Mouse (Mus musculus) left cerebral cortex, postnatal 36 days (tissue): ENCODE results near the gene Phf20. TPM values are rescaled to one million over a fixed set of nuclear protein-coding genes. Genes with fewer than 3 reads are reported as not detected.

Source experiments
- DNase-seq, 2 experiments: peaks; one replicate each; pipeline ENCODE4 v3.0.0; 2021 to 2022; ENCODE audit warnings: low spot score in 2 of 2, mixed read lengths in 1 of 2
- intact Hi-C: fragments of 180-260 bp; cut with DNase I; formaldehyde crosslinking; loops from one replicate; pipeline ENCODE4 v1.15.1; 2025
- microRNA-seq: library from miRNA; unstranded; fragments of <30 nt; microRNA quantifications from one replicate; pipeline ENCODE4 v1.2.0, GENCODE M21; 2022
- total RNA-seq, 2 experiments: library from RNA; stranded (reverse); gene quantifications; 2 replicates each; pipeline ENCODE4 v1.2.3; 2021

Phf20 gene
- total RNA-seq, 2 experiments from 2014 or later: 68.9 to 77.7 TPM

DNA sequence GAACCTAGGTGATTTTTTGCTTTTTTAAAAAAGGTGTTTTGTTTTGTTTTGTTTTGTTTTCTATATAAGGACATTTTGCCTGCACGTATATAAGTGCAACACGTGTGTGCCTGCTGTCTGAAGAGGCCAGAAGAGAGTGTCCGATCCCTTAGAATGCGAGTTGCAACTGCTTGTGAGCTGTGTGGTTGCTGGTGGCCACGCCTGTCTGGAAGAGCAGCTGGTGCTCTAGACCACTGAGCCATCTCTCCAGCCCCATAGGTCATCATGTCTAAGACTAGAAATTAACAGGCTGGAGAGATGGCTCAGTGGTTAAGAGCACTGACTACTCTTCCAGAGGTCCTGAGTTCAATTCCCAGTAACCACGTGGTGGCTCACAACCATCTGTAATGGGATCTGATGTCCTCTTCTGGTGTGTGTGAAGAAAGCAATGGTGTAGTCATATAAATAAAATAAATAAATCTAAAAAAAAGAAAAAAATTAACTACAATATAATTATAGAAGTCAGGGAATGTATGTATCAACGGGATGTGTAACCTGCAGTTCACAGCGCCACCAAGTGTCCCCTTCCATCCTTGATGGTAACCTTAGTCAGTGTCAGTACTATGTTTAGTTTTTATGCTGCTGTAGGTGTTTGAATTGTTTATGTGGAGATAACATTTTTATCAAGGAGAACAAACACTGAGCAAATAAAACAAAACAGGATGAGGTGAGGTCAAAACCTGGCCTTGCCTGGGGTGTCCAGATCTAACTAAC lies 156.3 kb downstream of the Phf20 start:
- DNase-seq: no peak
- intact Hi-C loops: no loop called here

DNA sequence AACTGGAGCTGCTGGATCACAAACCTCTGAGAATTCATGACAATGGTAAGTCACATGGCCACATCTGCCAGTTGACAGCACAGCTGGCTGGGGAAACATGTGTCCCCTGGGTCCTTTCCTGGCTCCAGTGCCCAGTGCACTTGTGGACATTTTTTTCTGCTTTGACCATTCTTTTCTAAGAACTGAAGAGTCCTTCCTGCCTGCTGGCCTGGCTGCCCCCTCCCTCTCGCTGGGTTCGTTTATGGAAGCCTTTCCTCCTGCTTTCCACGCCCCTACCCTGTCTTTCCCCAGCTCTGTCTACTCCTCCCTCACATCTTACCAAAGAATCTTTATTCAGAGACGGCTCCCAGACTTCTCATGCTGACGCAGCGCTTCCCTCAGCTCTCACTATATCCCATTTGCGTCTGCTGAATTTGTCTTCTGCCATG lies 157.0 kb downstream of the Phf20 start:
- DNase-seq: no peak

DNA sequence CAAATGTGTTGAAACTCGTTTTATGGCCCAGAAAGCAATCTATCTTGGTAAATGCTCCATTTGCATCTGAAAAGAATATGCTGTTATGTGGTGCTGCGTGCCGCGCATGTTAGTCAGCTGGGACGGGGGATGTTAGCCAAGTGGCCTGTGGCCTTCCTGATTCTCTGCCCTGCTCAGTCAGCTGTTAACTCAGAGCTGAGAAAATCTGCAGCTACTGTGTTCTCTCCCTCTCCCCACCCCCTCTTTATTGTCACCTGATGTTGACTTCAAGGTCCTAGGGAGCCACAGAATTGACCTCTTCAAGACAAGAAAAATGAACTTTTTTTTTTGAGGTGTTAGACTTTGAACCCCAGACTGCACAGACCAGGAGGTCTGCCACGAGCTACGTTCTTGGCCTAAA lies 159.8 kb downstream of the Phf20 start:
- intact Hi-C loops: no loop called here
- no peak for DNase-seq

More for the DNA sequence above, 157.0 kb downstream of the Phf20 start:
- intact Hi-C loops: no loop called here

Small RNA genes lying within 50 kb of the gene (microRNA-seq; reads per million reads assigned to microRNA genes)
- not detected for gene Gm22759

Other genes starting within 250 kb of the Phf20 start
- gene Cep250, start 240.0 kb upstream of the Phf20 start, total RNA-seq: 10 to 100 TPM; 18.3 to 20.4 TPM
- gene 6430550D23Rik, start 188.5 kb upstream of the Phf20 start, total RNA-seq: 1 to 10 TPM; 1.5 to 1.6 TPM
- 100 to 1,000 TPM; 195 to 222 TPM for gene Ergic3, start 188.4 kb upstream of the Phf20 start, total RNA-seq
- gene Fer1l4, start 143.5 kb upstream of the Phf20 start, total RNA-seq: not detected
- 1 to 10 TPM; 3.9 to 4.5 TPM for gene Spag4, start 131.3 kb upstream of the Phf20 start, total RNA-seq
- gene Cpne1, start 84.5 kb upstream of the Phf20 start, total RNA-seq: 10 to 100 TPM; 21.7 to 29.5 TPM
- 10 to 100 TPM; 22.3 to 26.9 TPM for gene Rbm12, start 84.5 kb upstream of the Phf20 start, total RNA-seq
- 10 to 100 TPM; 19.2 to 22.8 TPM for gene Gm28036, start 69.4 kb upstream of the Phf20 start, total RNA-seq
- gene Romo1, start 52.4 kb upstream of the Phf20 start, total RNA-seq: 100 to 1,000 TPM; 143 to 169 TPM
- 10 to 100 TPM; 39.2 to 40.4 TPM for gene Nfs1, start 52.3 kb upstream of the Phf20 start, total RNA-seq
- 100 to 1,000 TPM; 223 to 344 TPM for gene Rbm39, start 16.2 kb upstream of the Phf20 start, total RNA-seq
- 1 to 10 TPM; 4.9 to 7.2 TPM for gene Cnbd2, start 115.8 kb downstream of the Phf20 start, total RNA-seq
- 100 to 1,000 TPM in 1 of 2 experiments, 10 to 100 TPM in 1; 86.2 to 105 TPM for gene Scand1, start 116.2 kb downstream of the Phf20 start, total RNA-seq
- gene Epb41l1, start 224.4 kb downstream of the Phf20 start, total RNA-seq: 100 to 1,000 TPM; 346 to 360 TPM